7 mouse cellular contexts compared by ENCODE assay signal in genomic region chr15:82337875-82338274, GRCm38 (mm10). TPM values are rescaled to one million over a fixed set of nuclear protein-coding genes. Genes with fewer than 3 reads are reported as not detected.
DNase-seq lines count a peak whose midpoint lies in the region; ATAC-seq and TF ChIP-seq lines count a peak whose summit lies in the region.

No protein-coding gene starts in this region.

- H3K9ac ChIP-seq in forebrain, embryonic 13.5 days: peak overlapping the region; percentile 70
- H3K9ac ChIP-seq in liver, embryonic 11.5 days (ENCODE audit: low read depth, low read length): peak overlapping the region; percentile 69
- peak overlapping the region; percentile 78 for H3K9ac ChIP-seq in stomach, postnatal 0 days (ENCODE audit: low read length)

- ATAC-seq in forebrain, embryonic 13.5 days: peak; percentile 12; the same call in 1 of the 2 replicates
- ATAC-seq in liver, embryonic 11.5 days (replicated peaks; ENCODE audit: low FRiP score): no peak
- no peak for ATAC-seq in stomach, postnatal 0 days (ENCODE audit: low FRiP score, low TSS enrichment)
- no peak for ATAC-seq in inflammation-experienced regulatory T-cells, adult 6 months

- no peak for TF ChIP-seq POLR2A in testis, adult 2 months (IDR thresholded peaks at IDR 0.05; ENCODE audit: control insufficient read depth, low read depth, low read length)

- H3K27ac ChIP-seq in testis, adult 2 months (ENCODE audit: control insufficient read depth, insufficient read depth, low read depth, low read length): peak overlapping the region; percentile 83
- H3K27ac ChIP-seq in forebrain, embryonic 13.5 days: no peak overlapping the region
- H3K27ac ChIP-seq in liver, embryonic 11.5 days (ENCODE audit: low read depth, low read length): peak overlapping the region; percentile 16; the same call in 1 of the 2 replicates
- peak overlapping the region; percentile 86; the same call in 1 of the 2 replicates for H3K27ac ChIP-seq in stomach, postnatal 0 days (replicated peaks)

- TF ChIP-seq CTCF in testis, adult 2 months (IDR thresholded peaks at IDR 0.05; ENCODE audit: control insufficient read depth, insufficient read depth, insufficient replicate concordance, low read depth, low read length): no peak
- TF ChIP-seq CTCF in stomach, postnatal 0 days (IDR thresholded peaks at IDR 0.05; ENCODE audit: low read depth): no peak

- WGBS in forebrain, embryonic 13.5 days: 42% methylated on average over 4 of the region's 4 CpGs
- 18% methylated on average over 4 of the region's 4 CpGs for WGBS in liver, embryonic 11.5 days
- WGBS in stomach, postnatal 0 days: 13% methylated on average over 4 of the region's 4 CpGs

- no peak for DNase-seq in testis, postnatal 14 days (ENCODE audit: low spot score)
- DNase-seq in liver, embryonic 11.5 days (ENCODE audit: low spot score): no peak
- DNase-seq in stomach, postnatal 0 days (ENCODE audit: low spot score): no peak
- no peak for DNase-seq in thymus, postnatal 14 days

- TF ChIP-seq EP300 in stomach, postnatal 0 days (optimal IDR thresholded peaks at IDR 0.05): no peak

- H3K4me1 ChIP-seq in testis, adult 2 months (ENCODE audit: control insufficient read depth, insufficient read depth, low read length): peaks cover 34% of the 10 kb centered on the region
- peaks cover 28% of the 10 kb centered on the region for H3K4me1 ChIP-seq in forebrain, embryonic 13.5 days
- H3K4me1 ChIP-seq in liver, embryonic 11.5 days (replicated peaks; ENCODE audit: control insufficient read depth, insufficient read depth, low read length): peaks cover 50% of the 10 kb centered on the region
- H3K4me1 ChIP-seq in stomach, postnatal 0 days (replicated peaks; ENCODE audit: control insufficient read depth, insufficient read depth): peaks cover 6% of the 10 kb centered on the region

- peak overlapping the region; percentile 94 for H3K4me3 ChIP-seq in testis, adult 2 months (ENCODE audit: control insufficient read depth, low read depth, low read length)
- peak overlapping the region; percentile 53 for H3K4me3 ChIP-seq in forebrain, embryonic 13.5 days
- H3K4me3 ChIP-seq in liver, embryonic 11.5 days (ENCODE audit: low read depth, low read length): peak overlapping the region; percentile 63
- H3K4me3 ChIP-seq in stomach, postnatal 0 days (ENCODE audit: low read depth, low read length): peak overlapping the region; percentile 67

- peaks cover 9% of the 10 kb centered on the region for H3K27me3 ChIP-seq in testis, adult 2 months (ENCODE audit: control insufficient read depth, insufficient read depth, low read length)
- peaks cover 20% of the 10 kb centered on the region for H3K27me3 ChIP-seq in forebrain, embryonic 13.5 days
- no peaks in the 10 kb centered on the region for H3K27me3 ChIP-seq in liver, embryonic 11.5 days (replicated peaks; ENCODE audit: control insufficient read depth, insufficient read depth, low read length)
- H3K27me3 ChIP-seq in stomach, postnatal 0 days (ENCODE audit: control insufficient read depth, insufficient read depth, low read length): no peaks in the 10 kb centered on the region

- peak overlapping the region; percentile 66 for H3K4me2 ChIP-seq in forebrain, embryonic 13.5 days
- peak overlapping the region; percentile 97 for H3K4me2 ChIP-seq in liver, embryonic 11.5 days
- H3K4me2 ChIP-seq in stomach, postnatal 0 days (replicated peaks; ENCODE audit: low read depth): peak overlapping the region; percentile 66

- no peaks in the 10 kb centered on the region for H3K36me3 ChIP-seq in testis, adult 2 months (ENCODE audit: control insufficient read depth, insufficient read depth, low read length)
- peaks cover 21% of the 10 kb centered on the region for H3K36me3 ChIP-seq in forebrain, embryonic 13.5 days (ENCODE audit: poor library complexity, severe bottlenecking)
- peaks cover 7% of the 10 kb centered on the region; the same call in 1 of the 2 replicates for H3K36me3 ChIP-seq in liver, embryonic 11.5 days (ENCODE audit: control insufficient read depth, insufficient read depth, low read length)
- peaks cover 13% of the 10 kb centered on the region; the same call in 1 of the 2 replicates for H3K36me3 ChIP-seq in stomach, postnatal 0 days (ENCODE audit: control insufficient read depth, insufficient read depth, low read length)

- no peaks in the 10 kb centered on the region for H3K9me3 ChIP-seq in forebrain, embryonic 13.5 days (replicated peaks)
- H3K9me3 ChIP-seq in liver, embryonic 11.5 days (ENCODE audit: control insufficient read depth, low read length): no peaks in the 10 kb centered on the region
- H3K9me3 ChIP-seq in stomach, postnatal 0 days (ENCODE audit: control insufficient read depth, low read length): no peaks in the 10 kb centered on the region

RNA-seq across cellular contexts. Expression of gene Naga, which starts 0.8 kb away (rescaled TPM):
- 45.3 and 48.9 TPM in 2 replicates for polyA plus RNA-seq in testis, adult 2 months (2012; rRNA removed)
- 19.4 and 25.2 TPM in 2 replicates for polyA plus RNA-seq in forebrain, embryonic 13.5 days (2015; fragmentation: Nextera tagmentation; extraction: Ambion mirVana)
- 33.7 and 37.2 TPM in 2 replicates for polyA plus RNA-seq in liver, embryonic 11.5 days (2014; fragmentation: Nextera tagmentation; extraction: Ambion mirVana)
- 83.1 and 88.9 TPM in 2 replicates for polyA plus RNA-seq in stomach, postnatal 0 days (2015; fragmentation: Nextera tagmentation; extraction: Ambion mirVana)
- 10 to 100 TPM; 40.7 to 74.7 (median 50.9) TPM for polyA plus RNA-seq in inflammation-experienced regulatory T-cells, adult 6 months (2017; shearing (Covaris generic))

RNA-seq across cellular contexts. Expression of gene Pheta2, which starts 0.9 kb away (rescaled TPM):
- 5.0 and 5.5 TPM in 2 replicates for polyA plus RNA-seq in testis, adult 2 months (2012; rRNA removed)
- 1.3 and 1.8 TPM in 2 replicates for polyA plus RNA-seq in forebrain, embryonic 13.5 days (2015; fragmentation: Nextera tagmentation; extraction: Ambion mirVana)
- polyA plus RNA-seq in liver, embryonic 11.5 days (2014; fragmentation: Nextera tagmentation; extraction: Ambion mirVana): 34.0 and 35.4 TPM in 2 replicates
- 6.2 and 6.3 TPM in 2 replicates for polyA plus RNA-seq in stomach, postnatal 0 days (2015; fragmentation: Nextera tagmentation; extraction: Ambion mirVana)
- 1 to 10 TPM; 2.7 to 5.1 (median 4.0) TPM for polyA plus RNA-seq in inflammation-experienced regulatory T-cells, adult 6 months (2017; shearing (Covaris generic))

RNA-seq across cellular contexts. Expression of gene Smdt1, which starts 0.9 kb away (rescaled TPM):
- 129 and 140 TPM in 2 replicates for polyA plus RNA-seq in testis, adult 2 months (2012; rRNA removed)
- 303 and 321 TPM in 2 replicates for polyA plus RNA-seq in forebrain, embryonic 13.5 days (2015; fragmentation: Nextera tagmentation; extraction: Ambion mirVana)
- polyA plus RNA-seq in liver, embryonic 11.5 days (2014; fragmentation: Nextera tagmentation; extraction: Ambion mirVana): 218 and 233 TPM in 2 replicates
- polyA plus RNA-seq in stomach, postnatal 0 days (2015; fragmentation: Nextera tagmentation; extraction: Ambion mirVana): 286 and 296 TPM in 2 replicates
- polyA plus RNA-seq in inflammation-experienced regulatory T-cells, adult 6 months (2017; shearing (Covaris generic)): 100 to 1,000 TPM; 101 to 149 (median 103) TPM

RNA-seq across cellular contexts. Expression of gene Ndufa6, which starts 16.2 kb away (rescaled TPM):
- 240 and 246 TPM in 2 replicates for polyA plus RNA-seq in testis, adult 2 months (2012; rRNA removed)
- 318 and 358 TPM in 2 replicates for polyA plus RNA-seq in forebrain, embryonic 13.5 days (2015; fragmentation: Nextera tagmentation; extraction: Ambion mirVana)
- 432 and 467 TPM in 2 replicates for polyA plus RNA-seq in liver, embryonic 11.5 days (2014; fragmentation: Nextera tagmentation; extraction: Ambion mirVana)
- 514 and 516 TPM in 2 replicates for polyA plus RNA-seq in stomach, postnatal 0 days (2015; fragmentation: Nextera tagmentation; extraction: Ambion mirVana)
- 100 to 1,000 TPM; 393 to 568 (median 531) TPM for polyA plus RNA-seq in inflammation-experienced regulatory T-cells, adult 6 months (2017; shearing (Covaris generic))

RNA-seq across cellular contexts. Expression of gene Wbp2nl, which starts 39.1 kb away (rescaled TPM):
- 149 and 170 TPM in 2 replicates for polyA plus RNA-seq in testis, adult 2 months (2012; rRNA removed)
- not detected in 2 replicates for polyA plus RNA-seq in forebrain, embryonic 13.5 days (2015; fragmentation: Nextera tagmentation; extraction: Ambion mirVana)
- polyA plus RNA-seq in liver, embryonic 11.5 days (2014; fragmentation: Nextera tagmentation; extraction: Ambion mirVana): 0.25 and 0.58 TPM in 2 replicates
- 0.08 and 0.11 TPM in 2 replicates for polyA plus RNA-seq in stomach, postnatal 0 days (2015; fragmentation: Nextera tagmentation; extraction: Ambion mirVana)
- polyA plus RNA-seq in inflammation-experienced regulatory T-cells, adult 6 months (2017; shearing (Covaris generic)): not detected
